Mouse (Mus musculus) cerebellum, adult 2 months (tissue): ENCODE measurements around the gene Diras1. TPM values are rescaled to one million over a fixed set of nuclear protein-coding genes. Genes with fewer than 3 reads are reported as not detected.

Experiments used
- DNase-seq, 2 experiments: peaks; one replicate each; pipeline ENCODE4 v3.0.0; 2021
- H3K27ac ChIP-seq: fragments of 200-500 bp; 2 replicates; pipeline ENCODE4 v1.5.1; 2012; ENCODE audit warnings: low read length, control low read depth, inconsistent platforms; ENCODE audit not compliant: insufficient read depth
- H3K27me3 ChIP-seq: fragments of 200-500 bp; 2 replicates; pipeline ENCODE4 v1.6.1; 2012; ENCODE audit warnings: inconsistent platforms, mild to moderate bottlenecking, low read length, moderate library complexity; ENCODE audit not compliant: control insufficient read depth, insufficient read depth
- H3K4me1 ChIP-seq: fragments of 200-500 bp; 2 replicates; pipeline ENCODE4 v1.6.1; 2011; ENCODE audit warnings: low read length; ENCODE audit not compliant: control insufficient read depth, insufficient read depth
- H3K4me3 ChIP-seq: fragments of 200-500 bp; replicated peaks from 2 replicates; pipeline ENCODE3; 2011; ENCODE audit warnings: mild to moderate bottlenecking, low read depth, low read length, control low read depth; ENCODE audit not compliant: insufficient read depth
- CTCF ChIP-seq: fragments of 200-500 bp; IDR thresholded peaks from 2 replicates; pipeline ENCODE4 v1.5.1; 2011; ENCODE audit warnings: low read depth, mild to moderate bottlenecking, control low read depth, low read length, moderate library complexity, borderline replicate concordance; ENCODE audit not compliant: insufficient read depth
- POLR2A ChIP-seq: fragments of 200-500 bp; IDR thresholded peaks from 2 replicates; pipeline ENCODE4 v1.6.1; 2011; ENCODE audit warnings: low read length, control low read depth, borderline replicate concordance; ENCODE audit not compliant: insufficient read depth
- WGBS: fragments of 180-500 bp; shearing (Covaris S2); methylation state at CpG from one replicate; pipeline ENCODE4 v1.1.7; 2018; 5-methylcytosine and 5-hydroxymethylcytosine counted together
- polyA plus RNA-seq: library from polyadenylated mRNA; depleted of rRNA; stranded (reverse); fragments of >200 nt; gene quantifications from 2 replicates; pipeline ENCODE4 v1.2.3, GENCODE M21; 2012

The Diras1 gene
- polyA plus RNA-seq, 1 experiment: 136 TPM

- DNase-seq: peak; percentile 72 to 84
- no peak overlapping the region for H3K27ac ChIP-seq
- WGBS: 26% methylated on average over 13 of the region's 13 CpGs
- H3K4me3 ChIP-seq: no peak overlapping the region
- 0 out of 2 replicates have a peak, but pooled peaks cover 6% of the 10 kb centered on the region for H3K4me1 ChIP-seq
- no peaks in the 10 kb centered on the region for H3K27me3 ChIP-seq
- TF ChIP-seq POLR2A (no peak), CTCF (peak; percentile 93)
Measured at GRCm38 (mm10) chr10:81041458-81042175, 16.2 kb upstream of the Diras1 start.

DNA sequence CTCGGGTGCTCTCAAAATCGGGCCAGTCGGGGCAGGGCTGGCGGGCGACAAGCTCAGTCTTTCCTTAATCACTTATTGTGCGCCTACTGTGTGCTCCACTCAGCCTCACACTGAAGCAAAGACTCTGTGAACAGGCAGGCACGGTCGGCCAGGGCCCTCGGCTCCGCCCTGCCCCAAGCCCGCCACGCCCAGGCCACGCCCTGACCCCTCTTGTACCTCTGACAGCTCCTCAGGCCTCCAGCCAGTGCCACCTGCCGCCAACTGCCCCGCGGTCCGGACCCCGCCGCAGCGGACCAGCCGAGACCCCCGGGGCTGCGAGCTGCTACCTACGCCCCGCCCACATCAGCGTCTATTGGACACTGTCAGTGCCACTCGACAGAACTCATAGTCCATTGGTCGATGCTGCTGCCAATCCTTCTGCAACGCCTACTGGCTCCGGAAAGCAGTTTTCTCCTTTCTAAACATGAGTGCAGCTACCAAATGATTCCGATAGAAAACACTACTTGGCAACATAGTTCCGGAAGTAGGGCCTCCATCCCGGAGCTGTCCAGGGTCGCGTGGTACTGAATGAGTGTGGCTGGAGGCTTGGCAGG, 11.6 kb upstream of the Diras1 start, which contains the start of gene Slc39a3:
Slc39a3 (minus strand) TSS at position 439 of the 593 bp plus-strand sequence.
- WGBS: under 1% methylated on average over 35 of the region's 35 CpGs
- Histone ChIP-seq H3K27me3 (no peaks in the 10 kb centered on the region), H3K4me3 (peak within 1 kb of the TSS; percentile 83), H3K27ac (peak within 1 kb of the TSS; percentile 30; the same call in 1 of the 2 replicates), H3K4me1 (peaks cover 18% of the 10 kb centered on the region)
- DNase-seq: peak; percentile 98 to 100
- TF ChIP-seq POLR2A (peak; percentile 77), CTCF (no peak)

- DNase-seq: no peak
- H3K27ac ChIP-seq: no peak overlapping the region
- H3K4me1 ChIP-seq: peaks cover 18% of the 10 kb centered on the region
- TF ChIP-seq CTCF (0 out of 2 replicates have a peak, but pooled peaks have one; percentile 5), POLR2A (no peak)
- no peak overlapping the region for H3K4me3 ChIP-seq
- WGBS: 80% methylated on average over 7 of the region's 7 CpGs
- no peaks in the 10 kb centered on the region for H3K27me3 ChIP-seq
Measured at GRCm38 (mm10) chr10:81036251-81036650, 10.8 kb upstream of the Diras1 start.

- H3K4me1 ChIP-seq: peaks cover 34% of the 10 kb centered on the region
- WGBS: 75% methylated on average over 10 of the region's 10 CpGs
- H3K27ac ChIP-seq: no peak overlapping the region
- TF ChIP-seq CTCF (no peak), POLR2A (no peak)
- no peak for DNase-seq
- no peak overlapping the region for H3K4me3 ChIP-seq
- no peaks in the 10 kb centered on the region for H3K27me3 ChIP-seq
Measured at GRCm38 (mm10) chr10:81033586-81033985, 8.1 kb upstream of the Diras1 start.

DNA sequence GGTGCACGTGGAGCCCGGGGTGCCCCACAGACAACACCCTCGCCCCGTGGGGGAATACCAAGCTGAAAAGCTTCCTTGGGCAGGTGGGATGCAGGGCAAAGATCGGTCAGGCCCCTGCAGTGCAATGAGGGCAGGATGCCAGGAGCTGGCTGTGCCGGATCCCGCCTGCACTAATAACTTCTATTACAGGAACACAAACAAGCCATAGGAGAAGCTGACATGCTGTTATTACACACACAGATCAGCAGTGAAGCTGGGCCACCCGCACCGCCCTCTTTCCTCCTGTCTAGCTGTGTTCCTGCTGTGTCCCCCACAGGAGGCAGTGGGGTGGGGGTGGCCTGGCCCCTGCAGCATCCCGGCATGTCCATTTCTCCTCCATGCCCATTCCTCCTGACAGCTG, 3.6 kb upstream of the Diras1 start:
- peak overlapping the region; percentile 46 for H3K27ac ChIP-seq
- no peaks in the 10 kb centered on the region for H3K27me3 ChIP-seq
- TF ChIP-seq CTCF: no peak
- no peak for TF ChIP-seq POLR2A
- no peak overlapping the region for H3K4me3 ChIP-seq
- H3K4me1 ChIP-seq: peaks cover 48% of the 10 kb centered on the region
- peak in 1 of 2 experiments; percentile 54 for DNase-seq
- WGBS: 19% methylated on average over 10 of the region's 10 CpGs

DNA sequence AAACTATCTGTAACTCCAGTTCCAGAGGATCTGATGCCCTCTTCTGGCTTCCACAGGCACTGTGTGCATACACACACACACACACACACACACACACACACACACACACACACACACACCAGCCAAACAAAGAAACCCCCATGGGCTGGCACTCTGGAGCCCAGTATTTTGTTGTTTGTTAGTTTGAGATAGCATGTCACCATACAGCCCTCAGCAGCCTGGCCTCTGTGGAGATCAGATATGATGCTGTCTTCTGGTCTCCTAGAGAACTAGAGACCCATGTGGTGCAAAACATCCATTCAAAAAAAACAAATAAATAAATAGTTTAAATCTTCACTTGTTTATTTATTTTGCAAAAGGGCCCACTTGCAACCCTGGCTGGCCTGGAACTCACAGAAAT, 2.8 kb upstream of the Diras1 start:
- H3K4me3 ChIP-seq: no peak overlapping the region
- peaks cover 51% of the 10 kb centered on the region for H3K4me1 ChIP-seq
- H3K27me3 ChIP-seq: no peaks in the 10 kb centered on the region
- DNase-seq: no peak
- no peak for TF ChIP-seq POLR2A
- no peak for TF ChIP-seq CTCF
- H3K27ac ChIP-seq: 0 out of 2 replicates have a peak overlapping the region, but pooled peaks have one; percentile 46

DNA sequence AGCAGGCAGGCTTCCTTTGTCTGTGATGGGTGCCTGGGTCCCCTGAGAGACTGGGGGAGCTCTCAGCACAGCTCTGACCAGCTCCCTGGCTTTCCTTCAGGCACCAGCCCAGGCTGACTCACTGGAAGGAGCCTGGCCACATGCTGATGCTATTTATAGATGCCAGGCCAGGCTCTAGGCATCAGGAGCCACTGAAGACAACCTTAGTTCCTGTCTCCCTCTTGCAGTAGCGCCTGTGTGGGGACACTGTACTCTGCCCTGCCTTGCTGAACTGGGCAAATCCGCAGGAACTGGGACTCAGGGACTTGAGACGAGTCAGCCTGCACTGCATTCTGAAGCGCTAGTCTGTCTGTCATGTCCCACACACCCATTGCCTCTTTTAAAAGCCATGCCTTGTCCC, 1.9 kb upstream of the Diras1 start:
- Histone ChIP-seq H3K4me3 (no peak overlapping the region), H3K27me3 (no peaks in the 10 kb centered on the region), H3K27ac (peak overlapping the region; percentile 95), H3K4me1 (peaks cover 56% of the 10 kb centered on the region)
- DNase-seq: peak; percentile 85 to 94
- 14% methylated on average over 4 of the region's 4 CpGs for WGBS
- TF ChIP-seq POLR2A (peak; percentile 84; the same call in 1 of the 2 replicates), CTCF (no peak)
